Mouse (Mus musculus) CH12.LX (cell line): ENCODE measurements around the gene Pop7.

Experiments used
- CHD2 ChIP-seq: IDR thresholded peaks from 2 replicates; pipeline ENCODE4 v1.6.1; 2011; ENCODE audit warnings: low read length, improper control_type of control experiment
- CTCF ChIP-seq, 2 experiments: IDR thresholded peaks in 1 of 2; conservative IDR thresholded peaks in 1 of 2; 2 replicates each; pipeline ENCODE4 v1.5.1; 2011 to 2012; ENCODE audit warnings: low read depth in 2 of 2, low read length in 2 of 2, improper control_type of control experiment in 1 of 2, inconsistent platforms in 1 of 2, mild to moderate bottlenecking in 1 of 2, moderate library complexity in 1 of 2
- IRF4 ChIP-seq: IDR thresholded peaks from 2 replicates; pipeline ENCODE4 v1.6.1; 2014; ENCODE audit warnings: low read depth, mild to moderate bottlenecking, inconsistent platforms, low read length, improper control_type of control experiment
- KAT2A ChIP-seq: IDR thresholded peaks from 2 replicates; pipeline ENCODE4 v1.6.1; 2012; ENCODE audit warnings: low read length, improper control_type of control experiment, inconsistent platforms; ENCODE audit not compliant: insufficient replicate concordance
- MAFK ChIP-seq: IDR thresholded peaks from 2 replicates; pipeline ENCODE4 v1.6.1; 2011; ENCODE audit warnings: low read length, improper control_type of control experiment; ENCODE audit not compliant: insufficient replicate concordance
- MAZ ChIP-seq: IDR thresholded peaks from 2 replicates; pipeline ENCODE4 v1.6.1; 2012; ENCODE audit warnings: low read depth, mild to moderate bottlenecking, inconsistent platforms, low read length, improper control_type of control experiment, moderate library complexity
- MXI1 ChIP-seq: IDR thresholded peaks from 2 replicates; pipeline ENCODE4 v1.6.1; 2011; ENCODE audit warnings: mild to moderate bottlenecking, low read depth, low read length, improper control_type of control experiment
- MYC ChIP-seq: IDR thresholded peaks from 2 replicates; pipeline ENCODE4 v1.6.1; 2011; ENCODE audit warnings: low read depth, mild to moderate bottlenecking, improper control_type of control experiment, low read length
- POLR2A ChIP-seq: IDR thresholded peaks from 2 replicates; pipeline ENCODE4 v1.6.1; 2011; ENCODE audit warnings: low read depth, mild to moderate bottlenecking, improper control_type of control experiment, low read length
- TBP ChIP-seq: conservative IDR thresholded peaks from 2 replicates; pipeline ENCODE4 v1.6.1; 2011; ENCODE audit warnings: low read depth, low read length, improper control_type of control experiment
- UBTF ChIP-seq: IDR thresholded peaks from 2 replicates; pipeline ENCODE4 v1.6.1; 2012; ENCODE audit warnings: low read depth, mild to moderate bottlenecking, inconsistent platforms, low read length, improper control_type of control experiment, moderate library complexity
- USF2 ChIP-seq: conservative IDR thresholded peaks from 2 replicates; pipeline ENCODE4 v1.6.1; 2011; ENCODE audit warnings: low read depth, low read length, improper control_type of control experiment
- ZMIZ1 ChIP-seq: IDR thresholded peaks from 2 replicates; pipeline ENCODE4 v1.6.1; 2012; ENCODE audit warnings: low read depth, mild to moderate bottlenecking, inconsistent platforms, low read length, improper control_type of control experiment

- TF ChIP-seq POLR2A (no peak), TBP (no peak), MAFK (no peak), CTCF (conservative IDR thresholded peaks at IDR 0.05 in 1 of 2, IDR thresholded peaks at IDR 0.05 in 1 of 2; ENCODE audit: low read depth in 2 of 2, low read length in 2 of 2) (no peak), ZMIZ1 (no peak), CHD2 (no peak), UBTF (no peak), MAZ (no peak), KAT2A (no peak), MXI1 (no peak), MYC (no peak), IRF4 (no peak), USF2 (no peak)
Observed at GRCm38 (mm10) chr5:137455206-137455605, 47.1 kb downstream of the Pop7 start.
